In the genomic region with DNA sequence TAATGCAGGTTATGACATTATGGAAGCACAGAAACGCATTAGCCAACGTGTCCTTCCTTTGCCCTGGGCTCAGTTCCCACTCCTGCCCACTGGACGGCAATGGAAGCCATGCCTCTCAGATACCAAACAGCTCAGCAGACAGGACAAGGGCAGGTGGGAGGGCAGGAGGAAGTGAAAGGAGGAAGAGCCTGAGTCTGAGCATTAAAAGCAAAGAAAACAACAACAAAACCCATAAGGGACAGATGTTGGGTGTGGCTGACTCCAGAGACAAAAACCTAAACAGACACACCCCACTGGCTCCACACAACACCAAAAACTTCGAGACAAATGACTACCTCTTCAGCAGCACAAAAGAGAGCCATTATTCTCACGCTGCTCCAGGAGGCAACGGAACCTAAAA, we compare ENCODE assay signal across 15 mouse cellular contexts.
DNase-seq lines count a peak whose midpoint lies in the region; ATAC-seq and TF ChIP-seq lines count a peak whose summit lies in the region.
"Had no signal": no experiment of that assay in that cellular context is flagged by ENCODE, and none has a peak within 500 bp of the region (broad histone marks: within the 10 kb centered on the region; RNA-seq: fewer than 3 reads in every experiment).

No protein-coding gene starts in this region.

- H3K9ac ChIP-seq in ES-E14 (ENCODE audit: insufficient read depth, low read depth, low read length, poor library complexity, severe bottlenecking) = no peak overlapping the region
- H3K9ac ChIP-seq in lung, postnatal 0 days (replicated peaks; ENCODE audit: low read depth) = no peak overlapping the region
- H3K9ac ChIP-seq: forebrain, embryonic 13.5 days; limb, embryonic 13.5 days had no signal

- H3K4me3 ChIP-seq in ES-E14 (ENCODE audit: insufficient read depth in 1 of 2, low read depth in 1 of 2, low read length in 2 of 2, poor library complexity in 1 of 2, severe bottlenecking in 1 of 2) = no peak overlapping the region
- no peak overlapping the region for H3K4me3 ChIP-seq in lung, postnatal 0 days (ENCODE audit: low read depth, low read length)
- no peak overlapping the region for H3K4me3 ChIP-seq in cerebellum, adult 2 months (replicated peaks; ENCODE audit: insufficient read depth, low read depth, low read length)
- H3K4me3 ChIP-seq: forebrain, embryonic 13.5 days; limb, embryonic 13.5 days; midbrain, embryonic 10.5 days had no signal

- 59% methylated on average over 6 of the region's 6 CpGs for WGBS in lung, postnatal 0 days
- WGBS in cerebellum, adult 2 months = 66% methylated on average over 6 of the region's 6 CpGs

- peaks cover 2 to 10% of the 10 kb centered on the region in 2 experiments; a peak in 2 of 4 replicates for H3K4me1 ChIP-seq in ES-E14 (ENCODE audit: control insufficient read depth in 2 of 2, insufficient read depth in 2 of 2, low read length in 2 of 2, poor library complexity in 1 of 2)
- H3K4me1 ChIP-seq in lung, postnatal 0 days (ENCODE audit: insufficient read depth, low read depth, low read length) = peaks cover 6% of the 10 kb centered on the region; the same call in 1 of the 2 replicates
- no peaks in the 10 kb centered on the region for H3K4me1 ChIP-seq in cerebellum, adult 2 months (ENCODE audit: control insufficient read depth, insufficient read depth, low read length)

- no peak for ATAC-seq in lung, postnatal 0 days
- ATAC-seq: forebrain, embryonic 13.5 days; hindbrain, embryonic 16.5 days; Patski had no signal

- peak; percentile 34 for TF ChIP-seq CTCF in lung, postnatal 0 days (IDR thresholded peaks at IDR 0.05)
- TF ChIP-seq CTCF in cerebellum, adult 2 months (IDR thresholded peaks at IDR 0.05; ENCODE audit: borderline replicate concordance, insufficient read depth, low read depth, low read length) = no peak

- H3K4me2 ChIP-seq in lung, postnatal 0 days (replicated peaks; ENCODE audit: low read depth, low read length) = no peak overlapping the region
- H3K4me2 ChIP-seq: forebrain, embryonic 13.5 days; limb, embryonic 13.5 days had no signal

- no peaks in the 10 kb centered on the region for H3K27me3 ChIP-seq in lung, postnatal 0 days (replicated peaks; ENCODE audit: insufficient read depth, low read length)
- no peaks in the 10 kb centered on the region for H3K27me3 ChIP-seq in splenic B cell, adult 2 months (ENCODE audit: control insufficient read depth, insufficient read depth, low read length, poor library complexity, severe bottlenecking)
- no peaks in the 10 kb centered on the region for H3K27me3 ChIP-seq in cerebellum, adult 2 months (ENCODE audit: control insufficient read depth, insufficient read depth, low read length)
- H3K27me3 ChIP-seq: Patski had no signal

- H3K9me3 ChIP-seq in ES-E14 (ENCODE audit: control insufficient read depth, insufficient read depth, low read depth, low read length) = no peaks in the 10 kb centered on the region
- H3K9me3 ChIP-seq in lung, postnatal 0 days (ENCODE audit: low read length) = no peaks in the 10 kb centered on the region

- H3K27ac ChIP-seq in ES-E14 (ENCODE audit: insufficient read depth, low read depth, low read length, poor library complexity, severe bottlenecking) = no peak overlapping the region
- no peak overlapping the region for H3K27ac ChIP-seq in lung, postnatal 0 days (ENCODE audit: low read length)
- H3K27ac ChIP-seq in cerebellum, adult 2 months (ENCODE audit: insufficient read depth, low read length) = no peak overlapping the region
- H3K27ac ChIP-seq: forebrain, embryonic 13.5 days; limb, embryonic 13.5 days; midbrain, embryonic 10.5 days had no signal

- TF ChIP-seq EP300 in lung, postnatal 0 days (IDR thresholded peaks at IDR 0.05) = peak; percentile 36; the same call in 1 of the 2 replicates

- TF ChIP-seq POLR2A in cerebellum, adult 2 months (IDR thresholded peaks at IDR 0.05; ENCODE audit: borderline replicate concordance, insufficient read depth, low read length) = no peak

- H3K36me3 ChIP-seq in ES-E14 (ENCODE audit: control insufficient read depth, insufficient read depth, low read length, poor library complexity, severe bottlenecking) = peaks cover 25% of the 10 kb centered on the region
- H3K36me3 ChIP-seq in lung, postnatal 0 days (ENCODE audit: insufficient read depth, low read length) = peaks cover 36% of the 10 kb centered on the region
- peaks cover 37% of the 10 kb centered on the region for H3K36me3 ChIP-seq in splenic B cell, adult 2 months (ENCODE audit: control insufficient read depth, insufficient read depth, low read length, poor library complexity, severe bottlenecking)

- in situ Hi-C loops in ES-E14 (cut with MboI; ENCODE audit: low sequenced_read_pairs in 2 of 2, unreplicated experiment in 2 of 2) = no loop called here

- peak; percentile 50 to 54 for DNase-seq in lung, adult 18-20 months
- DNase-seq in lung, postnatal 14 days = no peak
- DNase-seq in ES-E14 (ENCODE audit: low read depth, low spot score) = peak; percentile 46
- no peak for DNase-seq in lung, postnatal 0 days (ENCODE audit: low spot score)
- peak; percentile 85 for DNase-seq in splenic B cell, adult 2 months (ENCODE audit: low read depth, low spot score)
- no peak for DNase-seq in cerebellum, adult 2 months
- DNase-seq in heart, adult 9 months (ENCODE audit: low spot score in 2 of 2) = no peak
- DNase-seq: cerebellum, adult 8-10 months; heart, postnatal 14 days; kidney, adult 8-10 months had no signal

TF ChIP-seq in ES-E14, 5 proteins besides CTCF, POLR2A, EP300 and RAD21:
- TF ChIP-seq HCFC1 (IDR thresholded peaks at IDR 0.05; ENCODE audit: borderline replicate concordance, insufficient read depth, low read length) = no peak
- TF ChIP-seq ZC3H11A (IDR thresholded peaks at IDR 0.05; ENCODE audit: borderline replicate concordance, low read depth, low read length) = no peak
- TF ChIP-seq MAFK (IDR thresholded peaks at IDR 0.05; ENCODE audit: insufficient read depth, low read depth, low read length) = no peak
- no peak for TF ChIP-seq ZNF384 (IDR thresholded peaks at IDR 0.05; ENCODE audit: low read depth, low read length)
- TF ChIP-seq CHD2 (IDR thresholded peaks at IDR 0.05; ENCODE audit: low read depth, low read length) = no peak

Comparison
In these comparisons a context has a peak if more than half of its experiments do, and no peak if none do; other contexts are left out.
1. DNase-seq: peak in lung, adult 18-20 months (2 of 2), ES-E14 (single experiment) and splenic B cell, adult 2 months (single experiment); none in lung, postnatal 14 days (single experiment), lung, postnatal 0 days (single experiment), cerebellum, adult 2 months (0 of 2) and heart, adult 9 months (0 of 2).